Mouse (Mus musculus) right cerebral cortex, postnatal 25 days (tissue): Measurements from ENCODE around the gene Defb6.

Source experiments
- DNase-seq: peaks from one replicate; pipeline ENCODE4 v3.0.0; 2022

Gene Defb6

GRCm38 (mm10) chr8:19225161-19225560, at the start of gene Defb6:
TSS of gene Defb6 (plus strand) at chr8:19225478.
- no peak for DNase-seq

GRCm38 (mm10) chr8:19238101-19238500, 12.8 kb downstream of the Defb6 start:
- DNase-seq, result no peak

- no peak for DNase-seq
Observed at GRCm38 (mm10) chr8:19239616-19240015, 14.3 kb downstream of the Defb6 start, which contains the start of gene Defb46. TSS of gene Defb46 (plus strand) at chr8:19239916.

GRCm38 (mm10) chr8:19247280-19247679, 22.0 kb downstream of the Defb6 start, which contains the start of gene Defb5:
TSS of gene Defb5 (plus strand) at chr8:19247580.
- DNase-seq, result no peak

GRCm38 (mm10) chr8:19258136-19258535, 32.9 kb downstream of the Defb6 start:
- no peak for DNase-seq

- no peak for DNase-seq
Observed at GRCm38 (mm10) chr8:19259667-19260066, 34.4 kb downstream of the Defb6 start.
